Mouse (Mus musculus) liver, embryonic 12.5 days (tissue): ENCODE measurements around the gene Sppl2b. TPM values are rescaled to one million over a fixed set of nuclear protein-coding genes. Genes with fewer than 3 reads are reported as not detected.
"Not testable (repeated sequence)": the region's sequence is repeated elsewhere in the genome, so short reads cannot be mapped to it uniquely, and the experiment has no call there.

Experiments used
- ATAC-seq: fragments of 200-750 bp; cut with Nextera tagmentation; 2 replicates; pipeline ENCODE4 v1.8.0; 2017; ENCODE audit warnings: moderate number of reproducible peaks, mild to moderate bottlenecking, moderate library complexity
- H3K27ac ChIP-seq: fragments of 300-500 bp; sonication (generic); 2 replicates; pipeline ENCODE4 v1.5.1; 2016; ENCODE audit warnings: mild to moderate bottlenecking
- H3K27me3 ChIP-seq: fragments of 300-500 bp; sonication (generic); replicated peaks from 2 replicates; pipeline ENCODE4 v1.6.1; 2016; ENCODE audit warnings: mild to moderate bottlenecking, moderate library complexity
- H3K36me3 ChIP-seq: fragments of 300-500 bp; sonication (generic); 2 replicates; pipeline ENCODE4 v1.6.1; 2016; ENCODE audit warnings: mild to moderate bottlenecking, moderate library complexity
- H3K4me1 ChIP-seq: fragments of 300-500 bp; sonication (generic); 2 replicates; pipeline ENCODE4 v1.6.1; 2016
- H3K4me2 ChIP-seq: fragments of 300-500 bp; sonication (generic); 2 replicates; pipeline ENCODE4 v1.6.1; 2016; ENCODE audit warnings: mild to moderate bottlenecking, moderate library complexity
- H3K4me3 ChIP-seq: fragments of 300-500 bp; sonication (generic); 2 replicates; pipeline ENCODE4 v1.5.1; 2016; ENCODE audit warnings: mild to moderate bottlenecking, moderate library complexity
- H3K9ac ChIP-seq: fragments of 300-500 bp; sonication (generic); 2 replicates; pipeline ENCODE4 v1.6.1; 2016; ENCODE audit warnings: mild to moderate bottlenecking, moderate library complexity
- H3K9me3 ChIP-seq: fragments of 300-500 bp; sonication (generic); replicated peaks from 2 replicates; pipeline ENCODE4 v1.6.1; 2016; ENCODE audit warnings: mild to moderate bottlenecking, moderate library complexity
- WGBS: fragments of 180-500 bp; shearing (Covaris S2); methylation state at CpG from one replicate; pipeline ENCODE4 v1.1.7; 2016; ENCODE audit not compliant: insufficient replicate concordance; 5-methylcytosine and 5-hydroxymethylcytosine counted together
- polyA plus RNA-seq: library from polyadenylated mRNA; unstranded; fragments of >200 nt; fragmentation: Nextera tagmentation; extraction: Ambion mirVana; gene quantifications from 2 replicates; pipeline ENCODE4 v1.2.1, GENCODE M21; 2016

The Sppl2b gene
- polyA plus RNA-seq, 1 experiment from 2014 or later, result 66.1 TPM

DNA sequence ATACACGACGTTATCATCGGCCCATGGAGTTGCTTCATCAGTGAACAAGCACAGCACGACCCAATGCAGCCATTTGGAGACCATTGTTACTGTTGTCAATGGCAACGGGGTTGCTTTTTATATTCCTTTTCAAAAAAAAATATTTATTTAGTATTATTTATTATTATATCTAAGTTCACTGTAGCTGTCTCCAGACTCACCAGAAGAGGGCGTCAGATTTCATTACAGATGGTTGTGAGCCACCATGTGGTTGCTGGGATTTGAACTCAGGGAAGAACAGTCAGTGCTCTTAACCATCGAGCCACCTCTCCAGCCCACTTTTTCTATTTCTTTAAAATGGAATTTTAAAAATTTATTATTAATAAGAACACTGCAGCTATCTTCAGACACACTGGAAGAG lies 40.3 kb upstream of the Sppl2b start:
- Histone ChIP-seq H3K9ac (no peak overlapping the region), H3K4me1 (peaks cover 34% of the 10 kb centered on the region), H3K4me2 (no peak overlapping the region), H3K36me3 (no peaks in the 10 kb centered on the region), H3K27me3 (peaks cover 42% of the 10 kb centered on the region), H3K4me3 (no peak overlapping the region), H3K9me3 (no peaks in the 10 kb centered on the region), H3K27ac (no peak overlapping the region)
- WGBS, result 55% methylated on average over 7 of the region's 7 CpGs
- ATAC-seq, result no peak

DNA sequence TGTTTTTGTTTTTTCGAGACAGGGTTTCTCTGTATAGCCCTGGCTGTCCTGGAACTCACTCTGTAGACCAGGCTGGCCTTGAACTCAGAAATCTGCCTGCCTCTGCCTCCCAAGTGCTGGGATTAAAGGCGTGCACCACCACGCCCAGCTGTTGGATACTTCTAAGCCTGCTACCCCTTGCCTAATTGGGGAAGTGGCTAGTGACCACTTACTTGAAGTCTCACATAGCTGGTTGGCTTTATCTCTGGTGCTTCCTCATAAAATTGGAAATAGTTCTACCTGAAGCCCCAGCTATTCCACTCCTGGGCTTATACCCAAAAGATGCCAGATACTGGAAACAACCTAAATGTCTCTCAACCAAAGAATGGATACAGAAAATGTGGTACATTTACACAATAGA lies 38.8 kb upstream of the Sppl2b start:
- ATAC-seq, result not testable (repeated sequence)

DNA sequence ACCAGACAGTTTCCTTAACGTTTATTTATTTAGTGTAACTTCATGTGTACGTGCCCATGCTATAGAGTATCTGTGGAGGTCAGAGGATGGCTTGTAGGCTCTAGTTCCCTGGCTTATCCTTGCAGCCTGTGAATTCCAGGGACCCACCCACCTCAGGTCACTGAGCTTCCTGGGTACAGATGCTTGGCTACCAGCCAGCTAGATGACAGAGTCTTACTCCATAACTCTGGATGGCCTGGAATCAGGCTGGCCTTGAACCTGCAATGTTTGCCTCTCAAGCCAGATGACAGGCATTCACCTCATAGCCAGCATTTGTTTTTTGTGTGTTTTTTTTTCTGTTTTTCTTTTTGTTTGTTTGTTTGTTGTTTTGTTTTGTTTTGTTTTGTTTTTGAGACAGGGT lies 37.9 kb upstream of the Sppl2b start:
- 65% methylated on average over 2 of the region's 2 CpGs for WGBS

More for the DNA sequence above, 38.8 kb upstream of the Sppl2b start:
- H3K9me3 ChIP-seq, H3K4me3 ChIP-seq, H3K9ac ChIP-seq, H3K27ac ChIP-seq, H3K36me3 ChIP-seq, H3K4me2 ChIP-seq: not testable (repeated sequence)
- WGBS, result 54% methylated on average over 3 of the region's 3 CpGs
- H3K27me3 ChIP-seq, result peaks cover 27% of the 10 kb centered on the region
- H3K4me1 ChIP-seq, result peaks cover 35% of the 10 kb centered on the region

DNA sequence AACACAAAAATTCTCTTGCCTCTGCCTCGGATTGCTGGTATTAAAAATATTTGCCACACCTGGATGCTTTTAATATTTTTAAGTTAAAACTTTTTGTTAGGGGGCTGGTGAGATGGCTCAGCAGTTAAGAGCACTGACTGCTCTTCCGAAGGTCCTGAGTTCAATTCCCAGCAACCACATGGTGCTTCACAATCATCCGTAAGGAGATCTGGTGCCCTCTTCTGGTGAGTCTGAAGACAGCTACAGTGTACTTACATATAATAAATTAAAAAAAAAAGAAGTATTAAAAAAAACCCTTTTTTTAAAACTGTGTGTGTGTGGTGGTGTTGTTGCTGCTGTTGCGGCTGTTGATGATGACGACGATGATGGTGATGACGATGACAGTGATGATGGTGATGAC lies 37.1 kb upstream of the Sppl2b start:
- not testable (repeated sequence) for H3K9ac ChIP-seq, H3K4me3 ChIP-seq, H3K4me2 ChIP-seq, H3K36me3 ChIP-seq, H3K9me3 ChIP-seq, ATAC-seq
- Histone ChIP-seq H3K4me1 (peaks cover 51% of the 10 kb centered on the region), H3K27ac (peak overlapping the region; percentile 95), H3K27me3 (peaks cover 11% of the 10 kb centered on the region)
- WGBS, result 83% methylated on average over 7 of the region's 7 CpGs

More for the DNA sequence above, 37.9 kb upstream of the Sppl2b start:
- no peak overlapping the region for H3K9ac ChIP-seq
- no peaks in the 10 kb centered on the region for H3K36me3 ChIP-seq
- H3K9me3 ChIP-seq, result no peaks in the 10 kb centered on the region
- H3K4me2 ChIP-seq, result no peak overlapping the region
- H3K27me3 ChIP-seq, result peaks cover 19% of the 10 kb centered on the region
- no peak overlapping the region for H3K4me3 ChIP-seq
- peaks cover 43% of the 10 kb centered on the region for H3K4me1 ChIP-seq
- H3K27ac ChIP-seq, result no peak overlapping the region
- ATAC-seq, result no peak

DNA sequence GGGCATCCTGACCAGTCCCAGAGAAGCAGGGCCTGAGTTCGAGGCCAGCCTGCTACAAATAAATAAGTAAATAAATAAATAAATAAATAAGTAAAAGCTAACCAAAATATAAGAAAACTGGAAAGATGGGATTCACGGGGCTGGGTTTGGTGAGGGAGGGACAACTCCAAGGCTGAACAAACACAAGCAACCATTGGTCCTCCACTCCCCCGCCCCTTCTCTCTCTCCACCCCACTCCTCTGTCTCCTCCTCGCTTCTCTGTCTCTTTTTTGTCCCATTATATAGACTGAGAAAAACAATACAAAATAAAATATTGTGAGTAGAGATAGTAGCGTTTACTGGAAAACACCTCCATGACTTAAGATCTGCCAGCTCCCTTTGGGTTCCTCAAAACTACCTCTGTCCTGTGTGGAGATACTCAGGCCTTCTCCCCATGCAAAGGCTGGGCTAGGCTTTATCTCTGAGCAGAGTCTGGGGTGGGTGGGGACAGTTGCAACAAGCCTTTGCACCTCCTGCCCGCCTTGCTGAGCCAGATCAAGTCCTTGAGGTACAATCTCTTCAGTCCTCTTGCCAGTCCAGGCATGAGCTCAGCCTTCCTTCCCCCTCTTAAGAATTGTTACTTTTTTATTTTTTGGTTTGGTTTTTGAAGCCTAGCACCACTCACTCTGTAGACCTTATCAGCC lies 36.3 kb upstream of the Sppl2b start:
- Histone ChIP-seq H3K36me3 (no peaks in the 10 kb centered on the region), H3K9me3 (no peaks in the 10 kb centered on the region), H3K4me1 (peaks cover 59% of the 10 kb centered on the region), H3K9ac (peak overlapping the region; percentile 61), H3K4me3 (no peak overlapping the region), H3K27ac (peak overlapping the region; percentile 95), H3K27me3 (0 out of 2 replicates have a peak, but pooled peaks cover 4% of the 10 kb centered on the region), H3K4me2 (peak overlapping the region; percentile 45)
- ATAC-seq, result peak; percentile 98
- 30% methylated on average over 6 of the region's 6 CpGs for WGBS

DNA sequence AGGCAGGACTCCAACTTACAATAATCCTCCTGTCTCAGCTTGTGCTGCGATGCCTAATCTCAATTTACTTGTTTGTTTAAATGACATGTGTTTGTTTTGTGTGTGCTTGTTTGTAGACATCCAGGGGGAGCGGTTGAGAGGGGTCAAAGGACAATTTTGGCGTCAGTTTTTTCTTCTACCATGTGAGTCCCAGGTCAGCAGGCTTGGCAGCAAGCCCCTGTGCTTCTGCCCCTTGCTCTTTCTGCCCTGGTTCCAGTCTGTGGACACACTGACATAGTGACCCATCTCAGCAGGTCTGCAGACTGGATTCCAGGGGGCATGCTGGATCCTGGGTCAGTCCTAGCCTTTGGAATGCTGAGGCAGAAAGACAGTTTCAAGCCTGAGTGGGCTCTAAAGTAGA lies 35.7 kb upstream of the Sppl2b start:
- Histone ChIP-seq H3K9ac (peak overlapping the region; percentile 61), H3K4me2 (peak overlapping the region; percentile 45), H3K4me3 (no peak overlapping the region), H3K36me3 (no peaks in the 10 kb centered on the region), H3K4me1 (peaks cover 65% of the 10 kb centered on the region), H3K9me3 (no peaks in the 10 kb centered on the region), H3K27me3 (0 out of 2 replicates have a peak, but pooled peaks cover 2% of the 10 kb centered on the region), H3K27ac (peak overlapping the region; percentile 95)
- no peak for ATAC-seq
- WGBS, result 54% methylated on average over 3 of the region's 3 CpGs

DNA sequence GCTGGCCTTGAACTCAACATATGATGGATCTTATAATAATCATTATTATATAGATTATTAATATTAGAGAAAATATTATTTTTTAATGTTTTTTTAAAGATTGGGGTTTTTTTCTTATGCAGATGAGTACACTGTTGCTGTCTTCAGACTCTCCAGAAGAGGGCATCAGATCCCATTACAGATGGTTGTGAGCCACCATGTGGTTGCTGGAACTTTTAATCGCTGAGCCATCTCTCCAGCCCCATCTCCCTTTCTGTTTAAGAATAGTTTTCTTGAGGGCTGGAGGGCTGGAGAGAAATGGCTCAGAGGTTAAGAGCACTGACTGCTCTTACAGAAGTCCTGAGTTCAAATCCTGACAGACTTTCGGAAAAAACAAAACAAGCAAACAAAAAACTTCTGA lies 33.1 kb upstream of the Sppl2b start:
- H3K4me2 ChIP-seq, result peak overlapping the region; percentile 18; the same call in 1 of the 2 replicates
- 39% methylated on average over 2 of the region's 2 CpGs for WGBS
- peaks cover 77% of the 10 kb centered on the region for H3K4me1 ChIP-seq
- no peak for ATAC-seq
- H3K9ac ChIP-seq, result peak overlapping the region; percentile 27; the same call in 1 of the 2 replicates
- H3K4me3 ChIP-seq, result no peak overlapping the region
- no peaks in the 10 kb centered on the region for H3K36me3 ChIP-seq
- peak overlapping the region; percentile 82 for H3K27ac ChIP-seq
- no peaks in the 10 kb centered on the region for H3K27me3 ChIP-seq
- no peaks in the 10 kb centered on the region for H3K9me3 ChIP-seq

DNA sequence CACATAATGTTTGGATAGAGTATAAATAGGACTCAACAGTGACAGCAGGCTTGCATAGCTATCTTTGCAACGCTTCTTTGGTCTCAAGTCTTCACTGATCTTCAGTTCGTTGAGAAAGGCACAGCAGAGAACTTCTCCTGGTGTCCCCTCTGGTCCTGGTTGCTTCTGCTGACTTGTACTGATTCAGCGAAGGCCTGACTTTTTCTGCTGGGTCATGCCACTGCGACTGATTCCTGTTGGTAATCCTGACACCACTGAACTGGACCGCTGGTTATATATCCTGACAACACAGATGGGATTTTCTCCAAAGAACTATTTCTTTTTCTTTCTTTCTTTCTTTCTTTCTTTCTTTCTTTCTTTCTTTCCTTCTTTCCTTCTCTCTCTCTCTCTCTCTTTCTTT lies 32.5 kb upstream of the Sppl2b start:
- Histone ChIP-seq H3K9ac (peak overlapping the region; percentile 27; the same call in 1 of the 2 replicates), H3K27me3 (no peaks in the 10 kb centered on the region), H3K9me3 (no peaks in the 10 kb centered on the region), H3K4me3 (no peak overlapping the region), H3K4me2 (peak overlapping the region; percentile 18; the same call in 1 of the 2 replicates), H3K4me1 (peaks cover 77% of the 10 kb centered on the region), H3K36me3 (peaks cover 2% of the 10 kb centered on the region), H3K27ac (peak overlapping the region; percentile 82)
- WGBS, result 74% methylated on average over 5 of the region's 5 CpGs
- ATAC-seq, result no peak

DNA sequence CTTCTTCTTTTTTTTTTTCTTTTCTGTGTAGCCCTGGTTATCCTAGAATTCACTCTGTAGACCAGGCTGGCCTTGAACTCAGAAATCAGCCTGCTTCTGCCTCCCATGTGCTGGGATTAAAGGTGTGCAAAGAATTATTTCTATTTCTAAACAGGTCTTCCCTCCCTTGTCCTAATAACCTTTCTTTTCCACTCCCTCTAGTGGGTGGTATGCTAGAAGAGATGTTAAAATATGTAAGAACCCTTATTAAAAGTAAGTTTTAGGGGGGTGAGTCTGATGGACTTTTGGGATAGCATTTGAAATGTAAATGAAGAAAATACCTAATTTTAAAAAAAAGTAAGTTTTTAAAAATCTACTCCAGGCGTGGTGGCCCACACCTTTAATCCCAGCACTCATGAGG lies 31.8 kb upstream of the Sppl2b start:
- Histone ChIP-seq H3K27me3 (no peaks in the 10 kb centered on the region), H3K4me3 (no peak overlapping the region), H3K9ac (no peak overlapping the region), H3K36me3 (peaks cover 10% of the 10 kb centered on the region), H3K4me1 (peaks cover 78% of the 10 kb centered on the region), H3K27ac (peak overlapping the region; percentile 96), H3K4me2 (no peak overlapping the region), H3K9me3 (no peaks in the 10 kb centered on the region)
- WGBS, result 68% methylated on average over 1 of the region's 1 CpGs
- ATAC-seq, result no peak

DNA sequence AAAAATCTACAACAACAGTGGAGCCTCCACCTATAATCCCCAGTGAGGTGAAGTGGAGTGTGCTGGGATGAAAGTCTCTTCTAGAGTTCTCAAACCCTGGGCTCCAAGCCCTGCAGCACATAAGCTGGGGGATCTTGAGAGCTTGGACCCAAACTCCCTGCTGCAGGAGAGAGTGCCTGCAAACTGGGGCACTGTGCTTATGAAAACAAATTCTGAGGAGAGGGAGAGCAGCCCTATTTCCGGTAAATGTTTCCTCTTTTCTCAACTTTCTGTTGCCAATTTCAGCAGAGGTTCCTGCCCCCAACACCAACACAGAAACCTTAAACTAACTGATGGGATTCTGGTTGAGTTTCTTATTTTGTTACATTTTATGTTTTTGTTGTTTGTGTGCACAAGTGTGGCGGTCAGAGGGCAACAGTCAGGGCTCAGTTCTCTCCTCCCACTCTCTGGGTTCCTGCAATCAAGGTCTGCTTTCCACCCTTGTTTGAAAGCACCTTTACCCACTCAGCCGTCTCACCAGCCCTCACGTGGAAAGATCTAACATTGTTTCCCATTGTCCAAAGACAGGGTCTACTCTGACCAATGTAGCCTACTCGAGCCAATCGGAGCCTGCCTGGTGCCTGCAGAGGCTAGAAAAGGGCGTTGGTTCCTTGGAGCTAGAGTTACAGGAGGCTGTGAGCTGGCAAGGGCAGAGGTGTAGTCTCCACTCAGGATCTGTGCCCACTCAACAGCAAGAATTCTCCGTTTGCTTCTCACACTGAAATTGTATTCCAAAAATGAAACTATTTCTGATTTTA lies 31.0 kb upstream of the Sppl2b start:
- Histone ChIP-seq H3K27ac (peak overlapping the region; percentile 96), H3K27me3 (no peaks in the 10 kb centered on the region), H3K36me3 (peaks cover 16% of the 10 kb centered on the region), H3K9me3 (no peaks in the 10 kb centered on the region), H3K9ac (peak overlapping the region; percentile 33; the same call in 1 of the 2 replicates), H3K4me2 (peak overlapping the region; percentile 35), H3K4me1 (peaks cover 75% of the 10 kb centered on the region), H3K4me3 (no peak overlapping the region)
- ATAC-seq, result no peak
- 44% methylated on average over 8 of the region's 8 CpGs for WGBS

DNA sequence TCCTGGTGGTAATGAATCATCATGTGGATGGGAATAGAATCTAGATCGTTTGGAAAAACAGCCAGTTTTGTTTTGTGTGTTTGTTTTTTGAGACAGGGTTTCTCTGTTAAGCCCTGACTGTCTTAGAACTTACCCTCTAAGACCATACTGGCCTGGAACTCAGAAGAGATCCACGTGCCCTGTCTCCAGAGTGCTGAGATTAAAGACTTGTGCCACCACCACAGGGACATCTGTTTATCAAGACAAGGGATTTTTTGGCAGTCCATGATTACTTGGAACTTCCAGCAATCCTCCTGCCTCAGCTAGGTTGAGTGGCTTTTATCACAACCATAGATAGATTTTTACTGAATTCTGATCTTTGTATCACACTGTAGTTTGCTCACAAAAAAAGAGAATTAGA lies 30.2 kb upstream of the Sppl2b start:
- WGBS, result 41% methylated on average over 2 of the region's 2 CpGs
- Histone ChIP-seq H3K4me3 (no peak overlapping the region), H3K36me3 (peaks cover 24% of the 10 kb centered on the region), H3K9me3 (no peaks in the 10 kb centered on the region), H3K27me3 (no peaks in the 10 kb centered on the region), H3K27ac (peak overlapping the region; percentile 96), H3K4me1 (peaks cover 75% of the 10 kb centered on the region), H3K9ac (peak overlapping the region; percentile 52; the same call in 1 of the 2 replicates), H3K4me2 (peak overlapping the region; percentile 69; the same call in 1 of the 2 replicates)
- ATAC-seq, result no peak
